Mouse (Mus musculus) myocyte (in vitro differentiated cells): ENCODE measurements around the gene Serpinh1. TPM values are rescaled to one million over a fixed set of nuclear protein-coding genes. Genes with fewer than 3 reads are reported as not detected.

Source experiments
- H3K27me3 ChIP-seq: one replicate; pipeline ENCODE4 v1.6.1; 2011; ENCODE audit not compliant: control insufficient read depth, insufficient read depth, insufficient read length
- H3K36me3 ChIP-seq: one replicate; pipeline ENCODE4 v1.6.1; 2011; ENCODE audit not compliant: control insufficient read depth, insufficient read depth
- H3K4me2 ChIP-seq: one replicate; pipeline ENCODE4 v1.6.1; 2011; ENCODE audit warnings: low read depth, control low read depth
- H3K4me3 ChIP-seq: one replicate; pipeline ENCODE4 v1.5.1; 2011; ENCODE audit warnings: mild to moderate bottlenecking, control low read depth, moderate library complexity
- H3K79me2 ChIP-seq: one replicate; pipeline ENCODE4 v1.6.1; 2011; ENCODE audit not compliant: control insufficient read depth, insufficient read depth
- H3ac ChIP-seq: one replicate; pipeline ENCODE4 v1.6.1; 2011; ENCODE audit not compliant: control insufficient read depth, insufficient read length
- CEBPB ChIP-seq: IDR thresholded peaks from 2 replicates; pipeline ENCODE4 v1.6.1; 2011; ENCODE audit warnings: mild to moderate bottlenecking, moderate library complexity; ENCODE audit not compliant: poor library complexity, insufficient read depth, severe bottlenecking
- E2F4 ChIP-seq: IDR thresholded peaks from one replicate; pipeline ENCODE4 v1.6.1; 2011; ENCODE audit warnings: mild to moderate bottlenecking, control low read depth, moderate library complexity; ENCODE audit not compliant: insufficient read depth
- MAX ChIP-seq: IDR thresholded peaks from one replicate; pipeline ENCODE4 v1.6.1; 2011; ENCODE audit warnings: low read depth, mild to moderate bottlenecking, control low read depth
- MYOD1 ChIP-seq, 3 experiments: IDR thresholded peaks; one replicate each; pipeline ENCODE4 v1.6.1; 2011; ENCODE audit warnings: control low read depth in 2 of 3, low read depth in 2 of 3, mild to moderate bottlenecking in 2 of 3, moderate library complexity in 1 of 3; ENCODE audit not compliant: insufficient read length in 2 of 3, control insufficient read depth in 1 of 3
- MYOG ChIP-seq, 3 experiments: IDR thresholded peaks; one replicate each; pipeline ENCODE4 v1.6.1; 2011; ENCODE audit warnings: control low read depth in 2 of 3, low read depth in 2 of 3, mild to moderate bottlenecking in 2 of 3; ENCODE audit not compliant: insufficient read length in 2 of 3, control insufficient read depth in 1 of 3, insufficient read depth in 1 of 3
- POLR2A ChIP-seq: IDR thresholded peaks from one replicate; pipeline ENCODE4 v1.6.1; 2011; ENCODE audit warnings: low read depth, mild to moderate bottlenecking, control low read depth, moderate library complexity; ENCODE audit not compliant: insufficient read length
- POLR2AphosphoS2 ChIP-seq: IDR thresholded peaks from one replicate; pipeline ENCODE4 v1.6.1; 2011; ENCODE audit warnings: low read depth, control low read depth; ENCODE audit not compliant: insufficient read length
- REST ChIP-seq: IDR thresholded peaks from one replicate; pipeline ENCODE4 v1.6.1; 2011; ENCODE audit warnings: mild to moderate bottlenecking, control low read depth, moderate library complexity; ENCODE audit not compliant: insufficient read depth, insufficient read length
- SRF ChIP-seq: IDR thresholded peaks from one replicate; pipeline ENCODE4 v1.6.1; 2011; ENCODE audit warnings: low read depth; ENCODE audit not compliant: control insufficient read depth, insufficient read length
- TCF12 ChIP-seq: IDR thresholded peaks from one replicate; pipeline ENCODE4 v1.6.1; 2011; ENCODE audit warnings: mild to moderate bottlenecking, control low read depth; ENCODE audit not compliant: poor library complexity, insufficient read depth, severe bottlenecking
- TCF3 ChIP-seq: IDR thresholded peaks from one replicate; pipeline ENCODE4 v1.6.1; 2011; ENCODE audit warnings: low read depth, control low read depth; ENCODE audit not compliant: insufficient read length
- USF1 ChIP-seq: IDR thresholded peaks from one replicate; pipeline ENCODE4 v1.6.1; 2011; ENCODE audit warnings: low read depth, mild to moderate bottlenecking, control low read depth, moderate library complexity
- polyA plus RNA-seq: library from polyadenylated mRNA; unstranded; fragments of >200 nt; fragmentation: generic; extraction: Trizol; gene quantifications from one replicate; pipeline ENCODE4 v1.2.1, GENCODE M21; 2012; ENCODE audit warnings: missing spikeins

The Serpinh1 gene
- polyA plus RNA-seq, 1 experiment, result 1,713 TPM

GRCm38 (mm10) chr7:99395908-99396616, 43.0 kb upstream of the Serpinh1 start:
- H3K79me2 ChIP-seq, result no peaks in the 10 kb centered on the region
- H3ac ChIP-seq, result no peak overlapping the region
- no peak overlapping the region for H3K4me2 ChIP-seq
- no peak overlapping the region for H3K4me3 ChIP-seq
- H3K36me3 ChIP-seq, result no peaks in the 10 kb centered on the region
- H3K27me3 ChIP-seq, result no peaks in the 10 kb centered on the region
- TF ChIP-seq MYOD1 (IDR thresholded peaks at IDR 0.05; ENCODE audit: control insufficient read depth in 1 of 3, insufficient read length in 2 of 3, low read depth in 2 of 3), result peak in 2 of 3 experiments; percentile 44 to 58
- no peak for TF ChIP-seq MAX

DNA sequence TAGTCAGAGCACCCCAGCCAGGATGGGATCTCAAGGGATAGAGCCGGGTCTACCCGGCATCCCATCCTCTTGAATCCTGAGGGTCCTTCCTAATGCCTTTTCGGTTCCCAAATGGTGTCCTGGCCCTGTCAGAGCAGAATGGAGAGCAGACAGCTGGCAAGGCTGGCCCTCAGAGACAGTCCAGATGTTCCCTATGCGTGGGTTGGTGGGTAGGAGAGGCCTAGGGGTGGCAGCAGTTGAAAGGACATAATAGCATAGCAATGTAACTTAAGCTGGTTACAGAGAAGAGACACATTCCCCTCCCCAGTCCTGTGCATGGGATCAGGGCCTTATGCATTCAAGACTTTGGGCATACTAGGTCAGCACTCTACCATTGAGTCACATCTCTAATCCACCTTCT, 42.3 kb upstream of the Serpinh1 start:
- Histone ChIP-seq H3ac (no peak overlapping the region), H3K4me2 (no peak overlapping the region), H3K79me2 (no peaks in the 10 kb centered on the region), H3K36me3 (no peaks in the 10 kb centered on the region), H3K4me3 (no peak overlapping the region), H3K27me3 (no peaks in the 10 kb centered on the region)
- TF ChIP-seq POLR2A, result no peak
- no peak for TF ChIP-seq SRF
- peak in 2 of 3 experiments; percentile 27 to 76 for TF ChIP-seq MYOD1 (IDR thresholded peaks at IDR 0.05; ENCODE audit: control insufficient read depth in 1 of 3, insufficient read length in 2 of 3, low read depth in 2 of 3)
- TF ChIP-seq TCF12, result no peak

DNA sequence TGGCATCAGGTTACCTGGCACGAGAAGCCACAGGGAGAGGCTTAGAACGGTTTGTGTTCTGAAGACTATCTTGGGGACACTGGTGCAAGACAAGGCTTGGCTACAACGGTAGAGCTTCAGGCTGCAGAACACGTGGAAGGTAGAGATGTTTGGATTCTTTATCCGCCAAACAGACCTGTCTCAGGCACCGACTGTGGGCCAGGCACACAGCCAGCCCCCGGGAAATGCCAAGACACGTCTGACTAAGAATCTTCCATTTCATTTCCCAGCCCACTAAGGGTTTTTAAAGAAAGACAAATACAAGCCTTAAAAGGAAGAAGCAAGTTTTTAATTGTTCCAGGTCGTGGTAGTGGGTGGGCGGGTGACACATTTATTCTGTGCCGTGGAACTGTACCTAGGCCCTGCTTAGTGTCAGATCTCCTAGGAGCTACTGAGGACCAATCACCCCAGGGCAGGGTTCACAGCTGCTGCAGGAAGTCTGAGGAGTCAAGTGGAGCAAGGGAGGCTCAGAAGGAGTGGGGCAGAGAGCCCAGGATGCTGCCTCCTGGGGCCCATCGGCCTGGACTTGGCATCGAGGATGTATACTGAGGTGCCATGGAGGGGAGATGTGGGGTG, 40.8 kb upstream of the Serpinh1 start:
- H3K27me3 ChIP-seq, result no peaks in the 10 kb centered on the region
- TF ChIP-seq E2F4, result no peak
- TF ChIP-seq MAX, result no peak
- TF ChIP-seq SRF, result no peak
- TF ChIP-seq MYOG (IDR thresholded peaks at IDR 0.05; ENCODE audit: control insufficient read depth in 1 of 3, insufficient read depth in 1 of 3, insufficient read length in 2 of 3, low read depth in 2 of 3), result no peak
- no peak for TF ChIP-seq MYOD1 (IDR thresholded peaks at IDR 0.05; ENCODE audit: control insufficient read depth in 1 of 3, insufficient read length in 2 of 3, low read depth in 2 of 3)
- no peak for TF ChIP-seq REST
- TF ChIP-seq TCF12, result no peak
- no peak for TF ChIP-seq POLR2A
- TF ChIP-seq TCF3, result no peak
- no peak for TF ChIP-seq POLR2AphosphoS2
- TF ChIP-seq CEBPB, result no peak
- TF ChIP-seq USF1, result no peak

DNA sequence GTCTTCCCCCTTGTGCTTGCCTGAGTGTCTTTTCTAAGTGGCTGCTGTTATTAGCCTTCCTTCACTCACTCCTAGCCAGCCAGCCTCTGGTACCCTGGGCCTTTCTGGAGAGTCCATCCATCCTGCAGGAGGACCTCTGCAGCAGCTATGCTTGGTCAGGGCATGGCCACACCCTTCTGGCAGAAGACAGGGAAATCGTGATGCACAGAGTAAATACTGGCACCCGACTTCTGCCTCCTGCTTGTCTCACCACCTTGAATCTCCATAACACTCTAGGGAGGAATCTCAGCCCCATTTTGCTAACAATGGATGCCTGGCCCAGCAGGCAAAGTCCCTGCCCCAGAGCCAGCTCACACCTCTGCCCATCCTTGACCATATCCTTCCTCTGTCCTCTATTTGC, 39.7 kb upstream of the Serpinh1 start:
- TF ChIP-seq E2F4 (no peak), POLR2A (no peak), POLR2AphosphoS2 (no peak), MYOD1 (IDR thresholded peaks at IDR 0.05; ENCODE audit: control insufficient read depth in 1 of 3, insufficient read length in 2 of 3, low read depth in 2 of 3) (no peak), MAX (no peak), TCF12 (no peak), USF1 (no peak), TCF3 (no peak), SRF (no peak), REST (no peak), MYOG (IDR thresholded peaks at IDR 0.05; ENCODE audit: control insufficient read depth in 1 of 3, insufficient read depth in 1 of 3, insufficient read length in 2 of 3, low read depth in 2 of 3) (no peak), CEBPB (no peak)
- Histone ChIP-seq H3K4me2 (no peak overlapping the region), H3ac (no peak overlapping the region), H3K4me3 (no peak overlapping the region), H3K79me2 (no peaks in the 10 kb centered on the region), H3K27me3 (no peaks in the 10 kb centered on the region), H3K36me3 (no peaks in the 10 kb centered on the region)

More for the DNA sequence above, 40.8 kb upstream of the Serpinh1 start:
- no peaks in the 10 kb centered on the region for H3K79me2 ChIP-seq
- H3ac ChIP-seq, result no peak overlapping the region
- H3K4me3 ChIP-seq, result no peak overlapping the region
- no peak overlapping the region for H3K4me2 ChIP-seq
- H3K36me3 ChIP-seq, result no peaks in the 10 kb centered on the region

- no peak overlapping the region for H3K4me2 ChIP-seq
- no peak overlapping the region for H3K4me3 ChIP-seq
- TF ChIP-seq POLR2AphosphoS2, result no peak
- TF ChIP-seq CEBPB, result no peak
- TF ChIP-seq TCF3, result no peak
- no peak for TF ChIP-seq MYOD1 (IDR thresholded peaks at IDR 0.05; ENCODE audit: control insufficient read depth in 1 of 3, insufficient read length in 2 of 3, low read depth in 2 of 3)
- no peak for TF ChIP-seq MAX
- TF ChIP-seq USF1, result no peak
- no peak for TF ChIP-seq REST
- no peak for TF ChIP-seq POLR2A
- TF ChIP-seq MYOG (IDR thresholded peaks at IDR 0.05; ENCODE audit: control insufficient read depth in 1 of 3, insufficient read depth in 1 of 3, insufficient read length in 2 of 3, low read depth in 2 of 3), result no peak
- TF ChIP-seq TCF12, result no peak
- no peak for TF ChIP-seq SRF
- TF ChIP-seq E2F4, result no peak
- H3ac ChIP-seq, result no peak overlapping the region
- no peaks in the 10 kb centered on the region for H3K79me2 ChIP-seq
- no peaks in the 10 kb centered on the region for H3K27me3 ChIP-seq
- H3K36me3 ChIP-seq, result no peaks in the 10 kb centered on the region
Measured at GRCm38 (mm10) chr7:99390559-99390958, 37.5 kb upstream of the Serpinh1 start.
